Mouse (Mus musculus) embryonic facial prominence, embryonic 11.5 days (tissue): ENCODE results near the gene Pdcd11. TPM values are rescaled to one million over a fixed set of nuclear protein-coding genes. Genes with fewer than 3 reads are reported as not detected.
"Not testable (repeated sequence)": the region's sequence is repeated elsewhere in the genome, so short reads cannot be mapped to it uniquely, and the experiment has no call there.

Source experiments
- ATAC-seq: fragments of 200-750 bp; cut with Nextera tagmentation; replicated peaks from 2 replicates; pipeline ENCODE4 v1.8.0; 2017; ENCODE audit warnings: low read depth; ENCODE audit not compliant: insufficient number of reproducible peaks, low FRiP score, low TSS enrichment
- DNase-seq: peaks from one replicate; pipeline ENCODE4 v3.0.0-alpha.2; 2015; ENCODE audit warnings: low spot score
- H3K27ac ChIP-seq: fragments of 300-500 bp; sonication (generic); replicated peaks from 2 replicates; pipeline ENCODE4 v1.5.1; 2014; ENCODE audit warnings: mild to moderate bottlenecking, low read depth, low read length, control low read depth
- H3K27me3 ChIP-seq: fragments of 300-500 bp; sonication (generic); 2 replicates; pipeline ENCODE4 v1.6.1; 2014; ENCODE audit warnings: mild to moderate bottlenecking, low read length, moderate library complexity, mixed read lengths; ENCODE audit not compliant: control insufficient read depth, insufficient read depth
- H3K36me3 ChIP-seq: fragments of 300-500 bp; sonication (generic); replicated peaks from 2 replicates; pipeline ENCODE4 v1.6.1; 2014; ENCODE audit warnings: low read depth, mild to moderate bottlenecking, low read length, moderate library complexity, mixed read lengths; ENCODE audit not compliant: control insufficient read depth, insufficient read depth
- H3K4me1 ChIP-seq: fragments of 300-500 bp; sonication (generic); 2 replicates; pipeline ENCODE4 v1.6.1; 2014; ENCODE audit warnings: low read length, mixed read lengths; ENCODE audit not compliant: control insufficient read depth, insufficient read depth
- H3K4me2 ChIP-seq: fragments of 300-500 bp; sonication (generic); 2 replicates; pipeline ENCODE4 v1.6.1; 2014; ENCODE audit warnings: low read depth, mild to moderate bottlenecking, control low read depth, low read length, moderate library complexity
- H3K4me3 ChIP-seq: fragments of 300-500 bp; sonication (generic); 2 replicates; pipeline ENCODE4 v1.5.1; 2014; ENCODE audit warnings: low read depth, low read length, control low read depth
- H3K9ac ChIP-seq: fragments of 300-500 bp; sonication (generic); replicated peaks from 2 replicates; pipeline ENCODE4 v1.6.1; 2014; ENCODE audit warnings: mild to moderate bottlenecking, control low read depth, low read length
- H3K9me3 ChIP-seq: fragments of 300-500 bp; sonication (generic); replicated peaks from 2 replicates; pipeline ENCODE4 v1.6.1; 2016; ENCODE audit warnings: mild to moderate bottlenecking, low read length, inconsistent platforms, mixed read lengths; ENCODE audit not compliant: control insufficient read depth
- WGBS: fragments of 180-500 bp; shearing (Covaris S2); extraction: QIAGEN DNeasy Blood & Tissue Kit; methylation state at CpG from one replicate; pipeline ENCODE4 v1.1.7; 2014; 5-methylcytosine and 5-hydroxymethylcytosine counted together
- polyA plus RNA-seq: library from polyadenylated mRNA; unstranded; fragments of >200 nt; fragmentation: Nextera tagmentation; extraction: Ambion mirVana; gene quantifications from 2 replicates; pipeline ENCODE4 v1.2.1, GENCODE M21; 2014

Pdcd11 gene
- polyA plus RNA-seq, 1 experiment from 2014 or later: 8.9 TPM

DNA sequence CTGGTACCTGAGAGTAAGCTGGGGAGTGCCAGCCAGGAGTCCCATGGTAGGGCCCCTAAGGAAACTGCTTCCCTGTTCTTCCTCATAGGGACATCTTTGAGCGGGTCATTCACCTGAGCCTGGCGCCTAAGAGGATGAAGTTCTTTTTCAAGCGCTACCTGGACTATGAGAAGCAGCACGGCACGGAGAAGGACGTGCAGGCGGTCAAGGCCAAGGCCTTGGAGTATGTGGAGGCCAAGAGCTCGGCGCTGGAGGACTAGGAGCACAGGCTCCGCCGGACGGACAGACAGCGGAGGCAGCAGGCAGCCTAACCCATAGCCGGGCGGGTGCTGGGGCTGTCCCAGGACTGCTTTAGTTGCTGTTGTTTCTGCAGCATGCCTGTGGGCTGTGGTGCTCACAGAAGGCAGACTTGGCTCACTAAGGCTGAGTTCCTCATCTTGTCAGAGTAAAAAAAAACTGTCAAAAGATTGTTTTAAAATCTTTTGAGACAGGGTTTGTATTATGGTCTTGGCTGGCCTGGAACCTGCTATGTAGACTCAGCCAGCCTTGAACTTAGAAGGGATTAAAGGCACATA is 40.1 kb downstream of the Pdcd11 start:
- no peaks in the 10 kb centered on the region for H3K4me1 ChIP-seq
- H3K9ac ChIP-seq: no peak overlapping the region
- peaks cover 9% of the 10 kb centered on the region for H3K36me3 ChIP-seq

DNA sequence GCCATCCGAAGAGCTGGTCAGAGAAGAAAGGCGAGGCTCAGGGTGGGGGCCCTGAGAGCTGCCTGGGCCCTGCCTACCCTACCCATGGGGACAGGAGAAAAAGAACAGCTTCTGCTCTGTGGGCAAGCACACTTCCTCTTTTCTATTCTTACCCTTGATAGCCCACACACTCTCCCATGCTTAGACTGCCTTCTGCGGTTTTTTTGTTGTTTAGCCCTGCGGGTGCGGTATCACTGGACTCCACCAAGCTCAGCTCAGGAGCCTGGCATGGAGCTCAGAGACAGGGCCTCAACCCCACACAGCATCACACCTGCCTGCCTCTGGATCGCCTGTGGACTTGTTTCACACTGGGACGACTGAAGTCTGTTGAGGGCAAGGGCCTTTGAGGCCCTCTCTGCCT is 42.6 kb downstream of the Pdcd11 start:
- Histone ChIP-seq H3K4me3 (no peak overlapping the region), H3K9ac (no peak overlapping the region), H3K27me3 (no peaks in the 10 kb centered on the region), H3K4me2 (no peak overlapping the region), H3K36me3 (peaks cover 9% of the 10 kb centered on the region), H3K9me3 (no peaks in the 10 kb centered on the region), H3K4me1 (no peaks in the 10 kb centered on the region; the same call in 1 of the 2 replicates), H3K27ac (no peak overlapping the region)
- DNase-seq (no peak), ATAC-seq (no peak)
- WGBS: 90% methylated on average over 7 of the region's 7 CpGs

More for the DNA sequence above, 40.1 kb downstream of the Pdcd11 start:
- WGBS: 94% methylated on average over 15 of the region's 15 CpGs
- Histone ChIP-seq H3K4me2 (no peak overlapping the region), H3K27me3 (no peaks in the 10 kb centered on the region), H3K9me3 (no peaks in the 10 kb centered on the region), H3K4me3 (no peak overlapping the region), H3K27ac (no peak overlapping the region)
- ATAC-seq (no peak), DNase-seq (no peak)

DNA sequence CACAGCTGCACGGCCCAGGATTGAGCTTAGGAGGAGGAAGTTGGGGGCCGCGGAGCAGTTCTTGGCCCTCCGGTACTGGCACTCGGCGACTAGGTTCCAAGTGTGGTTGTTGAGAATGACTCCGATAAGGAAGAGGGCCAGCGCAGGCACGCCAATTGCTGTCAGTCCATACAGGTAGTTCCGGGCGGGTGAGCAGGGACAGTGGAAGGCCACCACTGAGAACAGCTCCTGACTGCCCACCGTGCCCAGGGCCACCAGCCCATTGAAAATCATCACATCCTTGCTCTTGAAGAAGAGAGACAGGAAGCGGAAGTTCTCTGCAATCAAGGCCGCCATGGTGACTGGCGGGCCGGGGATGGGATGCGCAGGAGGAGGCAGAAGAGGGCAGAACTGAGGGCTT is 45.0 kb downstream of the Pdcd11 start:
- Histone ChIP-seq H3K27me3 (no peaks in the 10 kb centered on the region; the same call in 1 of the 2 replicates), H3K4me2 (no peak overlapping the region), H3K36me3 (peaks cover 2% of the 10 kb centered on the region), H3K4me1 (no peaks in the 10 kb centered on the region; the same call in 1 of the 2 replicates), H3K4me3 (no peak overlapping the region), H3K9ac (no peak overlapping the region), H3K9me3 (no peaks in the 10 kb centered on the region), H3K27ac (no peak overlapping the region)
- no peak for DNase-seq
- WGBS: 90% methylated on average over 17 of the region's 17 CpGs
- no peak for ATAC-seq

DNA sequence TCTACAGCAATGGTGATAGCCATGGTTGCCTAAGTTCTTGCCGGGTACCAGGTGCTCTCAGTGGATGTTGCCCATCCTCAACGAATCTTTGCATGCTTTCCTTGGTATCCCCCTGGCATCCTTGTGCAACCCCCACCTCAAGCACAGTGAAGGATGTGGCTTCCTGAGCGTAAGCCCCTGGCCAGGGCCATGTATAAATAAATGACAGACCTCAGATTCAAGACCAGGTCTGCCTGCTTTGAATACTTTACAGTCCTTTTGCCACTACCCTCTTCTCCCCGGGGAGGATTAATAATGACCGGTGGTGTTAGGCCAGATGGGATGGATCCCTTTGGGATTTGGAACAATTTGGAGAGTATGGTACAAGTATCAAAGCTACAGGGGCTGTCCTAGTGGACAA is 45.6 kb downstream of the Pdcd11 start:
- H3K4me2 ChIP-seq: no peak overlapping the region

DNA sequence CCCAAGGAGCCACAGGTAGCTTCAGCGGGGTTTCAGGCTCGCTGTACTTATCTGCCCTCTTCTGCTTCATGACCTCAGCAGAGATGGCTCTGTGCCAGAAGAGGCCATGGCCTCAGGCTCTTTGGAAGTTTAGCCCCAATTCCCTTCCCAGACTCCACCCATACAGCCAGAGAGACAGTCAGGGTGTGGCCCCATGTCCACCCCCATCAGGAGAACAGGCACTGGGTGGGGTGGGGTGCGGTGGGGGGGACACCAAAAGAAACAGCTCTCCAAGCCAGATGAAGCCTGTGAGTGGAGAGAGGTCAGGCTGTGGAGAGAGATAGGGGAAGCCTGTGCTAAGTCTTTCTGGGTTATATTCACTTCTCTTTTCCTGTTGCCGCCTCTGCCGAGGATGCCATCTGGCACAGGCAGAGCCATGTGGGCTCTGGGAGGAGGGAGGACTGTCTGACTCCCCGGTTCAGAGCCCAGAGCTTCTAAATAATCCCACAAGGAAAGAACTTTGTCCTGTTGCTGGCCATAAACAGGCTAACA is 46.5 kb downstream of the Pdcd11 start:
- H3K4me2 ChIP-seq: peak overlapping the region; percentile 67
- peak overlapping the region; percentile 75 for H3K9ac ChIP-seq
- H3K4me1 ChIP-seq: no peaks in the 10 kb centered on the region; the same call in 1 of the 2 replicates
- no peaks in the 10 kb centered on the region; the same call in 1 of the 2 replicates for H3K27me3 ChIP-seq
- ATAC-seq (no peak), DNase-seq (peak; percentile 25)
- no peaks in the 10 kb centered on the region for H3K9me3 ChIP-seq
- WGBS: 38% methylated on average over 6 of the region's 6 CpGs
- H3K36me3 ChIP-seq: no peaks in the 10 kb centered on the region; the same call in 1 of the 2 replicates
- no peak overlapping the region for H3K27ac ChIP-seq
- peak overlapping the region; percentile 27 for H3K4me3 ChIP-seq

More for the DNA sequence above, 45.6 kb downstream of the Pdcd11 start:
- Histone ChIP-seq H3K4me1 (no peaks in the 10 kb centered on the region; the same call in 1 of the 2 replicates), H3K36me3 (no peaks in the 10 kb centered on the region; the same call in none of the 2 replicates), H3K4me3 (no peak overlapping the region), H3K9ac (no peak overlapping the region), H3K27ac (no peak overlapping the region), H3K27me3 (no peaks in the 10 kb centered on the region; the same call in 1 of the 2 replicates), H3K9me3 (no peaks in the 10 kb centered on the region)
- no peak for DNase-seq
- WGBS: 91% methylated on average over 5 of the region's 5 CpGs
- no peak for ATAC-seq

DNA sequence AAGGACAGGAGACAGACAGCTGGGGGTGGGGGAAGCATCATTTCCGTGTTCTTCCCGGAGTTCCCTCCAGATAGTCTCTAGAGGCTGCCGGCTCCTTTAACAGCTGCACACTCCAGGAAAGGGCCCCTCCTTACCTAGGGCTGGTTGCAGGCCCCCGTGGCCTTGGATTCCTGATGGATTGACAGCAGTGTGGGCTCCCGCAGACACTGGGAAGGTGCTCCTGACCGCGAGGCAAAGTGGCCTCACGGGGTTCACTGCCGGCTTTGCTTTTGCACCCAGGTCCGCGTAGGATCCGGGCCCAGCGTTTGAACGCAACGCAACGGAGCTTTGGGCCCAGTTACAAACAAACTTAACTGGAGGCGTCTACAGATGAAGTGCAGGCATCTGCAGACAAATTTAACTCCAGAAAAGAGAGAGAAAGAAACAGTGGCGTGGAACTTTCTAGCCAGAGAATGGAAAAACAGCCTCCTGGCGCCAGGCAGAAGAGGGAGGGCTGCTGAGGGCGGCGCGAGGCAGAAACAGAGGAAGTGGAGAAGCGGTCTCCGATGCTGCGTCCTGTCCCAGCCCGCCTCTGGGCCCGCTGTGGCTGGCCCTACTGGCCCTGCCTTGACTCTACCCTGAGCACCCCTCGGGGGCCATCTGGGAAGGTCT is 47.3 kb downstream of the Pdcd11 start, which contains the start of gene Calhm2:
Gene Calhm2, minus strand, starts transcription at position 524 of the 651 bp plus-strand sequence.
- no peaks in the 10 kb centered on the region for H3K9me3 ChIP-seq

DNA sequence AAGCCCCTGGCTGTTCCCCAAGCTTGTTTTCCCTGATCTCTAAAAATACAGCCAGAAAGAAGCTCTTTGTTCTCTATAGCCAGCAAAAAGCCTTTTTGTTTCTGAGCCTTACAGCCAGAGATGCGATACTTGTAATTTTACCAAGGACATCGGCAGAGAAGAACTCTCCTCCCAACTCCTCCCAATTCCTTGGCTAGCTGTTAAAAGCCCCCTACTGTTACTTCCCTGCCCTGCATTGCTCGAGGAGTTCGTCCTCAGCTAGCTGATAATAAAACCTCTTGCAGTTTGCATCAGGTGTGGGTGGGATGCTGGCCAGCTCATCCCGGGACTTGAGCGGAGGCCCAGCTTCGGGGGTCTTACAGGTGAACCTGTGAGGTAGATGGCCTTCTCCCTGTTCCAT is 49.0 kb downstream of the Pdcd11 start:
- WGBS: 38% methylated on average over 7 of the region's 7 CpGs
- H3K4me3 ChIP-seq, H3K27ac ChIP-seq, H3K9me3 ChIP-seq, DNase-seq, H3K9ac ChIP-seq, H3K27me3 ChIP-seq, H3K4me2 ChIP-seq, ATAC-seq, H3K36me3 ChIP-seq, H3K4me1 ChIP-seq: not testable (repeated sequence)

More for the DNA sequence above, 47.3 kb downstream of the Pdcd11 start, which contains the start of gene Calhm2:
- Histone ChIP-seq H3K27ac (peak within 1 kb of the TSS; percentile 22), H3K9ac (peak within 1 kb of the TSS; percentile 75), H3K4me1 (no peaks in the 10 kb centered on the region; the same call in 1 of the 2 replicates), H3K27me3 (no peaks in the 10 kb centered on the region; the same call in 1 of the 2 replicates), H3K4me3 (peak within 1 kb of the TSS; percentile 27), H3K4me2 (peak within 1 kb of the TSS; percentile 67), H3K36me3 (no peaks in the 10 kb centered on the region; the same call in 1 of the 2 replicates)
- WGBS: 6% methylated on average over 28 of the region's 28 CpGs
- ATAC-seq (no peak), DNase-seq (peak; percentile 52)

DNA sequence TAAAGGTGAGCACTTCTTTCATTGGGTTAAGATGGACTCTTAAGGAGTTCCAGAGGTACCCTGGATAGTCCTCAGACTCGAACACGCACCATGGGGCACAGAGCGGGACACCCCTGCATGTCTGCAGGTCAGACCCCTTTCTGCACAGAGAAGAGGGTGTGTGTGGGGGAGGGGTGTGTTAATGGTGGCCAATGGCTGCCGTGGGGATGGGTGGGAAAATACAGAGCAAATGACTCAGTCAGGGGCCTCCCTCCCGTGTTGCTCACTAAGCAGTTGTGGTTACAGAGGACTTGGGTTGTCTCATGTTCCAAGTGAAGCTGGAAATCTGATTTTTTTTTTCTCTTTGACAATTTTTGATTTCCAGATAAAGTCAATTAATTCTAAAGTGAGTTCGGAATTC is 51.9 kb downstream of the Pdcd11 start:
- ATAC-seq (no peak), DNase-seq (no peak)
- 78% methylated on average over 6 of the region's 6 CpGs for WGBS

More for the DNA sequence above, 51.9 kb downstream of the Pdcd11 start:
- Histone ChIP-seq H3K27ac (no peak overlapping the region), H3K4me2 (no peak overlapping the region), H3K9me3 (no peaks in the 10 kb centered on the region), H3K4me3 (no peak overlapping the region), H3K4me1 (no peaks in the 10 kb centered on the region; the same call in 1 of the 2 replicates), H3K27me3 (no peaks in the 10 kb centered on the region; the same call in 1 of the 2 replicates), H3K9ac (no peak overlapping the region), H3K36me3 (no peaks in the 10 kb centered on the region)
